Mouse (Mus musculus): ENCODE results near the gene Rtraf. TPM values are rescaled to one million over a fixed set of nuclear protein-coding genes. Genes with fewer than 3 reads are reported as not detected.

Rtraf gene
- polyA plus RNA-seq, 1 experiment from 2014 or later = 263 TPM

Other genes with a start within 250 kb of the Rtraf start
- gene Gm2237, start 238.7 kb downstream of the Rtraf start, polyA plus RNA-seq (2014; fragmentation: Nextera tagmentation; extraction: Ambion mirVana) = 2.7 and 3.7 TPM in 2 replicates
- not detected in 2 replicates for gene Gm5458, start 221.2 kb downstream of the Rtraf start, polyA plus RNA-seq (2014; fragmentation: Nextera tagmentation; extraction: Ambion mirVana)
- 79.7 and 82.3 TPM in 2 replicates for gene Nid2, start 72.6 kb downstream of the Rtraf start, polyA plus RNA-seq (2014; fragmentation: Nextera tagmentation; extraction: Ambion mirVana)
- gene Gng2, start 153.8 kb upstream of the Rtraf start, polyA plus RNA-seq (2014; fragmentation: Nextera tagmentation; extraction: Ambion mirVana) = 69.7 and 73.9 TPM in 2 replicates